Mouse (Mus musculus) erythroblast, embryonic 14.5 days (primary cell): ENCODE results near the gene Bcar3.

ENCODE experiments used
- GATA1 ChIP-seq: IDR thresholded peaks from 2 replicates; pipeline ENCODE4 v1.6.1; 2012; ENCODE audit warnings: low read length, inconsistent platforms, mixed read lengths
- TAL1 ChIP-seq: IDR thresholded peaks from 3 replicates; pipeline ENCODE4 v1.6.1; 2012; ENCODE audit warnings: low read length, inconsistent platforms, mixed read lengths

DNA sequence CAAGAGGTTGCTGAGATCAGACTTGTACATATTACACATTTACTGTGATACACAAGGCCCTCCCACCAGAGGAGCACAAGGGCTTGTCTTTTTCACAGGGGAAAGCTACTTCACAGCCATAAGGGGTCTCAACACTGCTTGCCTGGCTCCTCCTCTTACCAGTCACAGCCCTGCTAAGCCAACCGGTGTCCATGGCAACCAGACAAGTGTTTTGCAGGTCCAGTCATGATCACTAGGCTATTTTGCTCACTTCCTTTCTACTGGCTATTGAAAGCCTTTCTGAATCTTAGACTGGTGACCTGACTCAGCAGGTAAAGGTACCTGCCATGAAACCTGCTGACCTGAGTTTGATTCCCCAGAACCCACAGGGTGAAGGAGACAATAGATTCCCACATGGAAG is 181.8 kb downstream of the Bcar3 start:
- TF ChIP-seq GATA1 (no peak), TAL1 (no peak)
